Mouse (Mus musculus): ENCODE data around the gene 1810013L24Rik. TPM values are rescaled to one million over a fixed set of nuclear protein-coding genes. Genes with fewer than 3 reads are reported as not detected.

The 1810013L24Rik gene
- 19.5 TPM in 2 replicates for polyA plus RNA-seq (2016; fragmentation: Nextera tagmentation; extraction: Ambion mirVana)

DNA sequence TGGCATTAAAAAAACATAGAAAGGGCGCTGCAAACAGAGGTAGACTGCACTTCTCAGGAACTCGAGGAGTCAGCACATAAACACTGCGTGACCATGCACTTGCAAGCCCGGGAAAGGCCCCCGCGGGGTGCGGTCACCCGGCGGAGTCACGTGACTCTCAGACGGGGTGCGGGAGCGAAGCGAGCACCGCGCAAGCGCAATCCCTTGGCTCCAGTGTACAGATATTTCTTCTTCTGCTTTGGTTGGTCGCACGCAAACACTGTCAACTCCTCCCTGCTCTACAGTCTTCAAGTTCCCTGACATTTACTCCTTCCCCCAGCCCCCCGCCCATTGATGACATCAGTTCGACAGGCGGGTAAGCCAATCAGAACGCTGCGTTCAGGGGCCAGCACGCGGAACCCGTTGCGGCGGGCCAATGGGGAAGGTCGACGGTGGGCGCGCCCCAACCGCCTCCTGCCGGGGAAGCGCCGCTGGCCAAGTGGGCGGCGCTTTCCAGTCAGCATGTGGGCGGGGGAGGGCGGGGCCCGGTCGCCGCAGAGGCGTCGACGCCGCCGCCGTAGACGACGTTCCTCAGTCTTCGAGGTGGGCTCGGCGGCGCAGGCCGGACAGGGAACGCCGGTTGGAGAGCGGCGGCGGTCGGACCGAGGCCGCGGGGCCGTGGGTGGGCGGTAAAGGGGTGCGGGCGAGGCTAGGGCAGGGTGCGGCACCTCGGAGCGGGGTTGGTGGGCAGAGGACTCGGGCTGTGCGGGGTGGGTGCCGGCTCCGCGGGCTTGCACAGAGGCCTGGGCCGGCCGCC is at the start of gene 1810013L24Rik:
Gene 1810013L24Rik (plus strand): TSS at position 537 of the 796 bp plus-strand sequence.
- WGBS = under 1% methylated on average over 80 of the region's 80 CpGs
- peaks cover 32% of the 10 kb centered on the region for H3K4me1 ChIP-seq (replicated peaks)
- peak within 1 kb of the TSS; percentile 97 for H3K27ac ChIP-seq
- H3K27me3 ChIP-seq (ENCODE audit: insufficient read depth, poor library complexity, severe bottlenecking) = no peaks in the 10 kb centered on the region
- DNase-seq (ENCODE audit: low spot score) = peak; percentile 98
- H3K4me3 ChIP-seq = peak within 1 kb of the TSS; percentile 100
- no peaks in the 10 kb centered on the region for H3K9me3 ChIP-seq
- peaks cover 35% of the 10 kb centered on the region for H3K36me3 ChIP-seq

DNA sequence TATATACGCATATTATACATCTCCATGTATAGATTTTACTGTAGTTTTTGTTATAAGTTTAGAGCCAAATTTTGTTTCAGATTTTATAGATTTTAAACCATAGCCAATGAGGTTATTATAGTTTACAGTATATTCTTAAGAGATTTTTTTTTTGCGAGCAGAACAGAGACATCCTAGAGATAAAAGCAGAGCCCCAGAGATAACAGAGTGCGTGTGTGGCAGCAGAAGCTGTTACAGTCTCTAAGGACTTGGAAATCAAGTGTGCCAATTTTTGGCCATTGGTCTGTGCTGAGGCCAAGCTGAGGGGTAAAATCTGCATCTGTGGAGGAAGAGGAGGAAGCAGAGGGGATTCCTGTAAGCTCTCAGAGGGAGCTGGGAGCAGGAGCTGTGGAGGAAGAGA is 49.7 kb upstream of the 1810013L24Rik start:
- DNase-seq (ENCODE audit: low spot score) = no peak
- Histone ChIP-seq H3K4me3 (no peak overlapping the region), H3K9me3 (no peaks in the 10 kb centered on the region), H3K27me3 (ENCODE audit: insufficient read depth, poor library complexity, severe bottlenecking) (no peaks in the 10 kb centered on the region), H3K4me1 (replicated peaks) (no peaks in the 10 kb centered on the region), H3K36me3 (no peaks in the 10 kb centered on the region), H3K27ac (no peak overlapping the region)
- 85% methylated on average over 3 of the region's 3 CpGs for WGBS

DNA sequence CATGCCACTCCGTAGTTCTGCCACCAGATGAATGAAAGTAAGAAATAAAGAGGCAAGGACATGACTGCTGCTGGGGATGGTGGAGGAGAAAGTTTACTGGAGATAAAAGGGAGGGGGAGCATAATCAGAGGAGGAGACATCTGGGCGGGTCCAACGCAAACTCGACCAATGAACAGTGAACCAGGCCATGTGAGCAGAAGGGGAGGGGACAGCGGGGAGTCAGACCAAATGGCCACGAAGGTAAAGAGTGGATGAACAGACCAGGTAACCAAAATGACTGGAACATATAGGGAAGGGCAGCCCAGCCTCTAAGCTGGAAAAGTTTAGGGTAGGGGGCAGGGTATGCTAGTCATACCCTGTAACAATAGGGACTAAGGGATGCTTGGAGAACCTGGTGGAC is 48.7 kb upstream of the 1810013L24Rik start:
- no peaks in the 10 kb centered on the region for H3K36me3 ChIP-seq
- H3K9me3 ChIP-seq = no peaks in the 10 kb centered on the region
- H3K27me3 ChIP-seq (ENCODE audit: insufficient read depth, poor library complexity, severe bottlenecking) = no peaks in the 10 kb centered on the region
- 73% methylated on average over 6 of the region's 6 CpGs for WGBS
- H3K4me1 ChIP-seq (replicated peaks) = no peaks in the 10 kb centered on the region
- no peak for DNase-seq (ENCODE audit: low spot score)
- no peak overlapping the region for H3K27ac ChIP-seq
- no peak overlapping the region for H3K4me3 ChIP-seq

DNA sequence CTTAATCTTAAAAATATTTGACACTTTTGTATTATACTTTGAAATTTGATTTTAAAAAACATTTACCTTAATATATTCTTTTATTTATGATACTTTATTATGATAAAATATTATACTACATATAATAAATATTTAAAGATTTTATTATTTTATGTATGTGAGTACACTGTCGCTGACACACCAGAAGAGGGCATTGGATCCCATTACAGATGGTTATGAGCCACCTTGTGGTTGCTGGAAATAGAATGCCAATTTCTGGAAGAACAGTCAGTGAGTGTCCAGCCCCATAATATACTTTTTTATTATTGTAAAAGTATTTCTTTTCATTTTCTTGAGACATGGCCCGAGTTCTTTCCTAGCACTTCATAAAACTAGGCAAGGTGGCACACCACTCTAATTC is 48.2 kb upstream of the 1810013L24Rik start:
- 81% methylated on average over 2 of the region's 2 CpGs for WGBS
- Histone ChIP-seq H3K27ac (no peak overlapping the region), H3K27me3 (ENCODE audit: insufficient read depth, poor library complexity, severe bottlenecking) (no peaks in the 10 kb centered on the region), H3K36me3 (no peaks in the 10 kb centered on the region), H3K4me1 (replicated peaks) (no peaks in the 10 kb centered on the region), H3K4me3 (no peak overlapping the region), H3K9me3 (no peaks in the 10 kb centered on the region)
- no peak for DNase-seq (ENCODE audit: low spot score)

DNA sequence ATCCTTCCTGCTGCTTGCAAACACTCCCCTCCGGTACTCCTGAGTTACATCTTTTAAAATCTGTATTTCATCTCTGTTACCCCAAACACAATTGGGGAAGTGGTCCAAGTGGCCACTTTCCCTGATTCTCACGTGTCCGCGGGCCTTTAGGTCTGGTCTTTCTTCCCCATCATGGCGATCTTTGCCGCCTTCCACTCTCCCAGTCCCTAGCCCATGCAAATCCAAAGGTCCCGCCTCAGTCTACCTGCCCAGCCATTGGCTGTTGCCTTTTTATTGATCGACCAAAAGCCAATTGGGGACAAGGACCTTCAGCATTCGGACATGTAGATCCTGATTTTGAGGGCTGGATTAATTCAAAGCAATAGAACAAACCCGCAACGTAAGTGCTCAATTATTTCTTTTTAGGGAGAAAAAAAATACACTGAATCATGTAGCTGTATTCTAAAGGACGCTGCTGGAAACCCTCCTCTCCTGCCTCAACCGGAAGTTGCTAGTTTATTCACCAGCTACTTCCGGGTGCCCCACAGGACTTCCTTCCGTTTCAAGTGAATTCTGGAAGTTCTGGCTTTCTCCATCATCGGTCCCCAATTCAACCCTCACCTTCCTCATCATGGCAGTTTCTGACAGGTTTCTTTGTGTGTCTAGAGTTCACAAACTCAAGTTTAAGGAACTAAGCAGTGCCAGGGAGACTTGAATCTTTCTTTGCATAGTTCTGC is 46.5 kb upstream of the 1810013L24Rik start:
- H3K9me3 ChIP-seq = no peaks in the 10 kb centered on the region
- H3K4me1 ChIP-seq (replicated peaks) = peaks cover 5% of the 10 kb centered on the region; the same call in 1 of the 2 replicates
- no peak overlapping the region for H3K4me3 ChIP-seq
- no peak overlapping the region for H3K27ac ChIP-seq
- no peaks in the 10 kb centered on the region for H3K36me3 ChIP-seq
- WGBS = 87% methylated on average over 16 of the region's 16 CpGs
- DNase-seq (ENCODE audit: low spot score) = no peak
- H3K27me3 ChIP-seq (ENCODE audit: insufficient read depth, poor library complexity, severe bottlenecking) = no peaks in the 10 kb centered on the region

DNA sequence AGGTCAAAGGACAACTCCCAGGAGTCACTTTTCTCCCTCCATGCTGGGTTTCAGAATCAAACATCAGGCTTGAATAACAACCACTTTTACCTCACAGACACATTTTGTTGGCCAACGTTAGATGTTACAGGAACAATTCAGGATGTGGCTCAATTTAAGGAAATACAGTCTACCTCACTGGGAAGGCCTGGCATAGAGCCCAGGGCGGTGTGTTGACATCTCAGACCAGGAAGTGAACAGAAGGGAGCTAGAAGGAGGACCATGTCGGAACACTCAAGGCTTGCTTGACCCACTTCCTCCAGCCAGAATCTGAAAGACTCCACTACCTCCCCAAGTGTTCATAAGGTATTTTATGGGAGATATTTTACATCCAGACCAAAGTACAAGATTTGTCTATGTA is 45.1 kb upstream of the 1810013L24Rik start:
- no peaks in the 10 kb centered on the region for H3K9me3 ChIP-seq
- no peak for DNase-seq (ENCODE audit: low spot score)
- peaks cover 10% of the 10 kb centered on the region; the same call in 1 of the 2 replicates for H3K4me1 ChIP-seq (replicated peaks)
- H3K27ac ChIP-seq = no peak overlapping the region
- no peaks in the 10 kb centered on the region for H3K27me3 ChIP-seq (ENCODE audit: insufficient read depth, poor library complexity, severe bottlenecking)
- no peaks in the 10 kb centered on the region for H3K36me3 ChIP-seq
- H3K4me3 ChIP-seq = no peak overlapping the region
- WGBS = 78% methylated on average over 3 of the region's 3 CpGs

DNA sequence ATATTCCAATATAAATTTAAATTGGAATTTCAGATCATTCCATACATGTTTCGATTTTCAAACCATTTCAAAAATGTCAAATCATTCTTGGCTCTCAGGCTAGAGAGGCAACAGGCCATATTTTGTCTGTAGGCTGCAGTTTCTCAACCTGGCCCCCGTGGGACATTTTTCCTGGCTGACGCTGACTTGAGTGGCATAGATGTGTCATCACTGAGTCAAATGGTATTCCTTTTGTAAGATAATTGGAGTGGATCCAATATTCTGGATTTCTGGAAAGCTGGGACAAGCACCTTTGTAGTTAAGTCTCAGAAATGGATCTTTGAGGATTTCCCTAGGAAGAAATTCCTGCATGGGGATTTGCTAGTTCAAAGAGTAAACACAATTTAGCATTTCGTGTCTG is 39.0 kb upstream of the 1810013L24Rik start:
- WGBS = 86% methylated on average over 4 of the region's 4 CpGs
- H3K36me3 ChIP-seq = no peaks in the 10 kb centered on the region
- no peak for DNase-seq (ENCODE audit: low spot score)
- H3K27ac ChIP-seq = no peak overlapping the region
- H3K9me3 ChIP-seq = no peaks in the 10 kb centered on the region
- no peak overlapping the region for H3K4me3 ChIP-seq
- H3K4me1 ChIP-seq (replicated peaks) = peaks cover 13% of the 10 kb centered on the region; the same call in 1 of the 2 replicates
- no peaks in the 10 kb centered on the region for H3K27me3 ChIP-seq (ENCODE audit: insufficient read depth, poor library complexity, severe bottlenecking)

DNA sequence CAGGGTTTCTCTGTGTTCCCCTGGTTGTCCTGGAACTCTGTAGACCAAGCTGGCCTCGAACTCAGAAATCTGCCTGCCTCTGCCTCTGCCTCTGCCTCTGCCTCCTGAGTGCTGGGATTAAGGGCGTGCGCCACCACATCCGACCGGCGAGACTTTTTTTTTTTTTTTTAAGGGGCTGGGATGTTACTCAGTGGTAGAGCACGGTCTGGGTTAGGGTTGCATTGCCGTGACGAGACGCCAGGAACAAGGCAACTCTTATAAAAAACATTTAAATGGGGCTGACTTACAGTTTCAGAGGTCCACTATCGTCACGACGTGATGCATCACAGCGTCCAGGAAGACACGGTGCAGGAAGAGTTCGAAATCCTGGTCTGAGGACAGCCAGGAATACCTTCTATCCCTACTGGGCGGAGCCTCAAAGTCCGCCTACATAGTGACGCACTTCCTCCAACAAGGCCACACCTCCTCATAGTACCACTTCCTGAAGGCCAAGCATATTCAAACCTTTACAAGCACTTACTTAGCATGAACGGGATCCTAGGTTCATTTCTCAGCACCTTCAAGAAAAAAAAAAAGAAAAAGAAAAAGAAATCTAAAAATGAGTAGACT is 37.8 kb upstream of the 1810013L24Rik start, which contains the start of gene Usp7:
Gene Usp7 (minus strand): TSS at position 360 of the 609 bp plus-strand sequence.
- no peak for DNase-seq (ENCODE audit: low spot score)
- WGBS = 93% methylated on average over 20 of the region's 20 CpGs
- no peaks in the 10 kb centered on the region for H3K9me3 ChIP-seq
- H3K4me3 ChIP-seq = no peak within 1 kb of the TSS
- no peaks in the 10 kb centered on the region for H3K27me3 ChIP-seq (ENCODE audit: insufficient read depth, poor library complexity, severe bottlenecking)
- H3K27ac ChIP-seq = no peak within 1 kb of the TSS
- H3K4me1 ChIP-seq (replicated peaks) = peaks cover 13% of the 10 kb centered on the region; the same call in 1 of the 2 replicates
- no peaks in the 10 kb centered on the region for H3K36me3 ChIP-seq

DNA sequence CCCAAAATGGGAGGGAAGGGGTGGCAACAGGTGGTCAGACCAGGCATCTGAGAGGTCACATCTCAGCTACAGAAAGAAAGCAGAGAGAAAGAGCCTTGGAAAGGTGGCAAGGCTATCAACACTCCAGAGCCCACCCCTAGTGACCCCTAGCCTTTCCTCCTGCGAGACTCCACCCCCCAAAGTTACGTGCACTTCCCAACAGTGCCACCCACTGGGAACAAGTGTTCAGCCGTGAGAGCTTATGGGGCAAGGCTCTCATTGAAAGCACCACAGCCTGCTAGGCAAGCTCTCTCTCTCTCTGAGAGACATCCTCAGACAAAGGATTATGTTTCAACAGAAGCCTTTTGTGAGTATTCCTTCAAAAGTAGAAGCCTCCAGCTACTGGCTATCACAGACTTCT is 34.9 kb upstream of the 1810013L24Rik start:
- H3K4me1 ChIP-seq (replicated peaks) = 0 out of 2 replicates have a peak, but pooled peaks cover 3% of the 10 kb centered on the region
- no peak overlapping the region for H3K4me3 ChIP-seq
- peaks cover 5% of the 10 kb centered on the region; the same call in 1 of the 2 replicates for H3K9me3 ChIP-seq
- H3K27ac ChIP-seq = no peak overlapping the region
- H3K36me3 ChIP-seq = no peaks in the 10 kb centered on the region
- WGBS = 15% methylated on average over 3 of the region's 3 CpGs
- H3K27me3 ChIP-seq (ENCODE audit: insufficient read depth, poor library complexity, severe bottlenecking) = no peaks in the 10 kb centered on the region
- no peak for DNase-seq (ENCODE audit: low spot score)

DNA sequence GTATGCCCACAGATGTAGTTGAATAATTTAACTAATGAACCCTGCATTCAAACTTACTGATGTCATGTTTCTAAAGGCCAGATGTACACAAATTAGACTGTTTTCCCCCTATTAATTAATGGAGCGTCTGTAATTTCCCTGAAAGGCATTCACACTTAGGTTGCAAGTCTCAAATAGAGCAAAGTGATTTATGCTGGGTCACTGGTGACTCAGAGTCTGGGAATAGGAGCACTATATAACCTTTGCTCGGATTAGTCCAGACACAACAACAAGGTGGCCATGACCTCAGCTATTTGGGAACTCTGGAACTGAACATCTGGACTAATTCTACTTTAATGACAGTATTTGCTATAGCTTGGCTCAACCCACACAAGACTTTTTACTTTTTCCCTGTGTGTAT is 34.0 kb upstream of the 1810013L24Rik start:
- no peak overlapping the region for H3K4me3 ChIP-seq
- H3K27ac ChIP-seq = no peak overlapping the region
- WGBS = 89% methylated on average over 2 of the region's 2 CpGs
- no peaks in the 10 kb centered on the region for H3K36me3 ChIP-seq
- H3K27me3 ChIP-seq (ENCODE audit: insufficient read depth, poor library complexity, severe bottlenecking) = no peaks in the 10 kb centered on the region
- H3K9me3 ChIP-seq = peaks cover 15% of the 10 kb centered on the region; the same call in 1 of the 2 replicates
- no peak for DNase-seq (ENCODE audit: low spot score)
- 0 out of 2 replicates have a peak, but pooled peaks cover 3% of the 10 kb centered on the region for H3K4me1 ChIP-seq (replicated peaks)

DNA sequence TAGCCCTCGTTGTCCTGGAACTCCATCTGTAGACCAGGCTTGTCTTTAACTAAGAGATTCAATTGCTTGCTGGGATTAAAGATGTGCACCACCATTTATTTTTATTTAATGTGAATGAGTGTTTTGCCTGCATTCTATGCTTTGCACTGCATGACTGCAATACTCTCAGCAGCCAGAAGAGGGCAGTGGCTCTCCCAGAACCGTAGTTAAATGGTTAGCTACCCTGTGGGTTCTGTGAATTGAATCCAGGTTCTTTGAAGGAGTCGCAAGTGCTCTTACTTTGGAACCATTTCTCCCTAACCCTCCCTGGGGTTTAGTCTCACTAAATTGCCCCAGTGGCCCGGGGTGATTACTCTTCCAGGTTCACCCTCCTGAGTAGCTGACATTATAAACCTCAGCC is 23.2 kb upstream of the 1810013L24Rik start:
- Histone ChIP-seq H3K27me3 (ENCODE audit: insufficient read depth, poor library complexity, severe bottlenecking) (no peaks in the 10 kb centered on the region), H3K36me3 (no peaks in the 10 kb centered on the region), H3K27ac (no peak overlapping the region), H3K4me3 (no peak overlapping the region), H3K4me1 (replicated peaks) (no peaks in the 10 kb centered on the region), H3K9me3 (no peaks in the 10 kb centered on the region)
- 18% methylated on average over 4 of the region's 4 CpGs for WGBS
- peak; percentile 53 for DNase-seq (ENCODE audit: low spot score)

DNA sequence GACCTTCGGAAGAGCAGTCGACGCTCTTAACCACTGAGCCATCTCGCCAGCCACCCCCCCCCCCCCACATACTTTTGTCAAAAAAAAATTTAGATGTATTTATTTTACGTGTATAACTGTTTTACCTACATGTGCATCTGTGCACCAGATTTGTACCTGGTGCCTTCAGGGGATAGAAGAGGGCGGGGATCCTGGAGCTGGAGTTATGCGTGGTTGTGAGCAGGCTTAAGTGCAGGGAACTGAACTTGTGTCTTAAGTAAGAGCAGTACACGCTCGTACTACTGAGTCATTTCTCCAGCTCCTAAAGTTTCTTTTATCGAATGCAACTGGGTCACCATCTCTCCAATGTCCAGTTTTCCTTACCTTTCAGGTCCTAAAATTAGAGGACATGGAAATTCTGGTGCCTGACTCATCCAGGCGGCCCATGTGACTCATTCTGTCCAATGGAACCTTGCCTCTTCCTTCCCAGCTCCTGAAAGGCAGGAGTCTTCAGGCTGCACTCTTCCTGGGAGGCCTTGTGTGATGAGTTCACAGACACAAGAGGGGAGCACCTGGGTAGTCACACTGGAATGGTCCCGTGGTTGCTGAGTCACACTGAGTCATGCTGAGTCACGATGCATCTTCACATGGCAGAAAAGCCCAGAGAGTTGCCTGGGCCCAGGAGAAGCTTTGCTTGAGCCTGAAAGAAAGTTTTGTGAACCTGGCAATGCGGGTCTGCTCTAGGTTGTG is 19.3 kb upstream of the 1810013L24Rik start:
- no peaks in the 10 kb centered on the region for H3K4me1 ChIP-seq (replicated peaks)
- H3K4me3 ChIP-seq = no peak overlapping the region
- 91% methylated on average over 14 of the region's 14 CpGs for WGBS
- no peaks in the 10 kb centered on the region for H3K27me3 ChIP-seq (ENCODE audit: insufficient read depth, poor library complexity, severe bottlenecking)
- no peaks in the 10 kb centered on the region for H3K9me3 ChIP-seq
- no peaks in the 10 kb centered on the region for H3K36me3 ChIP-seq
- DNase-seq (ENCODE audit: low spot score) = peak; percentile 9
- H3K27ac ChIP-seq = no peak overlapping the region
